Mouse (Mus musculus) large intestine, adult 2 months (tissue): Measurements from ENCODE around the gene Soat2. TPM values are rescaled to one million over a fixed set of nuclear protein-coding genes. Genes with fewer than 3 reads are reported as not detected.

Experiments
- DNase-seq: peaks from one replicate; pipeline ENCODE4 v3.0.0-alpha.2; 2012; ENCODE audit warnings: low read depth, low spot score
- WGBS: fragments of 180-500 bp; shearing (Covaris S2); methylation state at CpG from one replicate; pipeline ENCODE4 v1.1.7; 2018; 5-methylcytosine and 5-hydroxymethylcytosine counted together
- polyA plus RNA-seq: library from polyadenylated mRNA; depleted of rRNA; stranded (reverse); fragments of >200 nt; gene quantifications from 2 replicates; pipeline ENCODE4 v1.2.3, GENCODE M21; 2012; rRNA removed

Soat2 gene
- 96.3 and 315 TPM in 2 replicates for polyA plus RNA-seq

- 17% methylated on average over 20 of the region's 20 CpGs for WGBS
- no peak for DNase-seq
These were observed at the start of gene Soat2 for GRCm38 (mm10) chr15:102150301-102151135. Soat2 (plus strand) TSS chr15:102150526.

GRCm38 (mm10) chr15:102100996-102101671, 49.2 kb upstream of the Soat2 start:
- no peak for DNase-seq
- WGBS = 31% methylated on average over 10 of the region's 10 CpGs

GRCm38 (mm10) chr15:102101672-102102541, 48.4 kb upstream of the Soat2 start:
- 17% methylated on average over 11 of the region's 11 CpGs for WGBS
- no peak for DNase-seq

- 19% methylated on average over 6 of the region's 6 CpGs for WGBS
- DNase-seq = no peak
These were observed 47.7 kb upstream of the Soat2 start for GRCm38 (mm10) chr15:102102548-102103121.

GRCm38 (mm10) chr15:102103371-102103946, 46.9 kb upstream of the Soat2 start:
- no peak for DNase-seq

GRCm38 (mm10) chr15:102103947-102104555, 46.3 kb upstream of the Soat2 start:
- no peak for DNase-seq

More at GRCm38 (mm10) chr15:102103371-102103946, 46.9 kb upstream of the Soat2 start:
- WGBS = 55% methylated on average over 14 of the region's 14 CpGs

GRCm38 (mm10) chr15:102105360-102105759, 45.0 kb upstream of the Soat2 start:
- DNase-seq = no peak
- 1% methylated on average over 5 of the region's 5 CpGs for WGBS

More at GRCm38 (mm10) chr15:102103947-102104555, 46.3 kb upstream of the Soat2 start:
- WGBS = 60% methylated on average over 12 of the region's 12 CpGs

GRCm38 (mm10) chr15:102105764-102106730, 44.3 kb upstream of the Soat2 start:
- no peak for DNase-seq
- 23% methylated on average over 18 of the region's 18 CpGs for WGBS

GRCm38 (mm10) chr15:102106754-102107456, 43.4 kb upstream of the Soat2 start:
- DNase-seq = no peak
- WGBS = 25% methylated on average over 38 of the region's 38 CpGs

GRCm38 (mm10) chr15:102107689-102108573, 42.4 kb upstream of the Soat2 start:
- WGBS = 47% methylated on average over 13 of the region's 13 CpGs
- DNase-seq = no peak

- no peak for DNase-seq
- WGBS = 39% methylated on average over 18 of the region's 18 CpGs
These were observed 41.4 kb upstream of the Soat2 start for GRCm38 (mm10) chr15:102108651-102109525.

GRCm38 (mm10) chr15:102110271-102110670, 40.1 kb upstream of the Soat2 start:
- 89% methylated on average over 7 of the region's 7 CpGs for WGBS
- DNase-seq = no peak

- DNase-seq = no peak
- WGBS = 86% methylated on average over 29 of the region's 29 CpGs
These were observed 39.4 kb upstream of the Soat2 start for GRCm38 (mm10) chr15:102110701-102111494.

GRCm38 (mm10) chr15:102111495-102111829, 38.9 kb upstream of the Soat2 start:
- no peak for DNase-seq
- 83% methylated on average over 11 of the region's 11 CpGs for WGBS

GRCm38 (mm10) chr15:102112181-102112580, 38.1 kb upstream of the Soat2 start:
- no peak for DNase-seq
- WGBS = 89% methylated on average over 6 of the region's 6 CpGs
